Mouse (Mus musculus) bone marrow macrophage, adult 2 months (primary cell): ENCODE measurements around the gene Prrg1.

Source experiments
- CTCF ChIP-seq: IDR thresholded peaks from 2 replicates; pipeline ENCODE4 v1.5.1; 2012; ENCODE audit warnings: low read depth, mild to moderate bottlenecking, low read length, moderate library complexity
- POLR2A ChIP-seq: IDR thresholded peaks from 2 replicates; pipeline ENCODE4 v1.6.1; 2012; ENCODE audit warnings: mild to moderate bottlenecking, low read depth, low read length, borderline replicate concordance

DNA sequence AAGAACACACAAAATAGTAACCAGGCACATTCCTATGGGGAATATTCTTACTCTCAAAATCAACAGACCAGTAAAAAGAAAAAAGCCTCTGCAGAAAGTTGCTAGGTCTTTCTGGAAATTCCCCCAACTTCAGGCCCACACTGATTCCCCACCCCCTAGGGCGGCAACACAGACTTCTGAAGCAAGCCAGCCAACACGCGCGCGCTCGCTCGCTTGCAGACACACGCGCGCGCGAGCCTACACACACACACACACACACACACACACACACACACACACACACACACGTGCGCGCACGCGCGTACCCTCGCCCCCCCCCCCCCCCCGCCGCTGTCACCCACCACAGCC lies 868 bp downstream of the Prrg1 start:
- TF ChIP-seq CTCF (no peak), POLR2A (no peak)
